Mouse (Mus musculus) heart, postnatal 0 days (tissue): ENCODE measurements around the gene Tubb3. TPM values are rescaled to one million over a fixed set of nuclear protein-coding genes. Genes with fewer than 3 reads are reported as not detected.
"Not testable (repeated sequence)": the region's sequence is repeated elsewhere in the genome, so short reads cannot be mapped to it uniquely, and the experiment has no call there.

Experiments used
- ATAC-seq: fragments of 200-750 bp; cut with Nextera tagmentation; 2 replicates; pipeline ENCODE4 v1.8.0; 2017; ENCODE audit warnings: low read depth, moderate number of reproducible peaks, moderate library complexity; ENCODE audit not compliant: insufficient read depth
- DNase-seq: peaks from one replicate; pipeline ENCODE4 v3.0.0-alpha.2; 2016; ENCODE audit warnings: low spot score
- H3K27ac ChIP-seq: fragments of 300-500 bp; sonication (generic); 2 replicates; pipeline ENCODE4 v1.5.1; 2014; ENCODE audit warnings: low read depth, mild to moderate bottlenecking
- H3K27me3 ChIP-seq: fragments of 300-500 bp; sonication (generic); 2 replicates; pipeline ENCODE4 v1.6.1; 2014; ENCODE audit warnings: low read length, mixed read lengths; ENCODE audit not compliant: control insufficient read depth, insufficient read depth
- H3K36me3 ChIP-seq: fragments of 300-500 bp; sonication (generic); replicated peaks from 2 replicates; pipeline ENCODE4 v1.6.1; 2014; ENCODE audit warnings: low read length, mixed read lengths; ENCODE audit not compliant: control insufficient read depth, insufficient read depth
- H3K4me1 ChIP-seq: fragments of 300-500 bp; sonication (generic); 2 replicates; pipeline ENCODE4 v1.6.1; 2014; ENCODE audit warnings: antibody characterized with exemption; ENCODE audit not compliant: control insufficient read depth, insufficient read depth
- H3K4me2 ChIP-seq: fragments of 300-500 bp; sonication (generic); 2 replicates; pipeline ENCODE4 v1.6.1; 2014; ENCODE audit warnings: low read depth, mild to moderate bottlenecking, low read length, moderate library complexity
- H3K4me3 ChIP-seq: fragments of 300-500 bp; sonication (generic); 2 replicates; pipeline ENCODE4 v1.5.1; 2014; ENCODE audit warnings: low read depth, low read length
- H3K9ac ChIP-seq: fragments of 300-500 bp; sonication (generic); replicated peaks from 2 replicates; pipeline ENCODE4 v1.6.1; 2014; ENCODE audit warnings: low read depth, low read length, mixed read lengths
- H3K9me3 ChIP-seq: fragments of 300-500 bp; sonication (generic); replicated peaks from 2 replicates; pipeline ENCODE4 v1.6.1; 2016; ENCODE audit warnings: low read length; ENCODE audit not compliant: control insufficient read depth
- CTCF ChIP-seq: IDR thresholded peaks from 2 replicates; pipeline ENCODE4 v1.5.1; 2016; ENCODE audit warnings: antibody characterized with exemption, control low read depth, low read depth
- EP300 ChIP-seq: IDR thresholded peaks from 2 replicates; pipeline ENCODE4 v1.6.1; 2016; ENCODE audit warnings: antibody characterized with exemption, low read depth
- WGBS: fragments of 180-500 bp; shearing (Covaris S2); extraction: QIAGEN DNeasy Blood & Tissue Kit; methylation state at CpG from one replicate; pipeline ENCODE4 v1.1.7; 2014; 5-methylcytosine and 5-hydroxymethylcytosine counted together
- polyA plus RNA-seq: library from polyadenylated mRNA; unstranded; fragments of >200 nt; fragmentation: Nextera tagmentation; extraction: Ambion mirVana; gene quantifications from 2 replicates; pipeline ENCODE4 v1.2.1, GENCODE M21; 2015
- total RNA-seq: library from RNA; depleted of rRNA; stranded (reverse); fragments of >200 nt; gene quantifications from 2 replicates; pipeline ENCODE4 v1.2.3, GENCODE M21; 2014; ENCODE audit warnings: low replicate concordance

Gene Tubb3
- total and polyA plus RNA-seq, 2 experiments from 2014 or later, result 0.40 to 1.8 TPM

DNA sequence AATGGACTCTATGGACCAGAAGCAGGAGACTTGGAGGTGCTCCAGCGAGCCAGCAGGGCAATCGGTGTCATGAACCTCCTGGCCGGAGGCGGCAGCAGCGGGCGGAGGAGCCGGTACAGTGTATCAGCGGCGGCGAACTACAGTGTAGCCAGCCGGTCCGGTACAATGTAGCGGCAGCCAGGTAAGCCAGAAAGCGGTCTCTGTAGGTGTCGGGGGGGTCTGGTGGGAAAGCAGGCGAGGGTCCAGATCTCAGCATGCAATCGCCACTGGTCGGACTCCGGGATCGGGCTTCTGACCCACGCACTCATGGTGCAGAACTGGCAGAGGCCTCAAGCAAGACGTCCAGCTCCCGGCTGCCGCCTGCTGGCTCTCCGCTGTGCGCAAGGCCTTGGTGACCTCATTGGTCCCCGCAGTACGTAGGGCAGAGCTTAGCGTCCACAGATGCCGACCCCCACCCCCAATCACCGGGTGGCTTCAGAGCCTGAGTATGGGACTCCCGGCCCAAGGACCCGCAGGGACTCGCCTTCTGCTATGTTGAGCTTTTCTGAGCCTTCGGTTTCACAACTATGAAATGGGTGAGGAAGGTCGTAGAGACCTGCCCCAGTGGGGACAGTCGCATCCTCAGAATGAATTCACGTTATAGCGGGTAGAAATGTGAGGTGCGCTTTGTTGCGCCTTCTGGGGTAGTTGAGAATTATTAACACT is 31.8 kb downstream of the Tubb3 start:
- WGBS, result 1% methylated on average over 41 of the region's 41 CpGs

DNA sequence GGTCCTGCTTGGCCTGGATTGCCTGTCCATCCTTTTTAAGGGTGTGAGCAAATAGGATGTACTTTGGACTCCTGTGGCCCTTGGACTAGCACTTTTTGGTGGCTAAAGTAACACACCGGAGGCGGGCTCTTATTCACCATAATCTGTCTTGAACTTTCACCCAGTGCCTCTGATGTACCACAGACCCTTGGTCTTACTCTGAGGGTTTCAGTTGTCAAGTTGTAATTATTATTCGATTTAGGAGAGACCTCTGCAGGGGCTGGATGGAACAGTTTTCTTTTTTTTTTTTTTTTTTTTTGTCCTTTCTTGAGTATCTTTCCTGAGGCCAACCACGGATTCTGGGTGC is 32.3 kb downstream of the Tubb3 start:
- Histone ChIP-seq H3K4me1 (peaks cover 21% of the 10 kb centered on the region), H3K9ac (peak overlapping the region; percentile 73), H3K27ac (peak overlapping the region; percentile 76), H3K9me3 (no peaks in the 10 kb centered on the region), H3K27me3 (no peaks in the 10 kb centered on the region), H3K36me3 (no peaks in the 10 kb centered on the region), H3K4me2 (peak overlapping the region; percentile 62), H3K4me3 (peak overlapping the region; percentile 73)
- ATAC-seq (no peak), DNase-seq (no peak)
- 32% methylated on average over 4 of the region's 4 CpGs for WGBS
- no peak for TF ChIP-seq EP300
- no peak for TF ChIP-seq CTCF

More for the DNA sequence above, 31.8 kb downstream of the Tubb3 start:
- Histone ChIP-seq H3K27me3 (no peaks in the 10 kb centered on the region), H3K36me3 (no peaks in the 10 kb centered on the region), H3K9me3 (no peaks in the 10 kb centered on the region), H3K4me1 (peaks cover 21% of the 10 kb centered on the region), H3K4me3 (peak overlapping the region; percentile 73), H3K9ac (peak overlapping the region; percentile 73), H3K4me2 (peak overlapping the region; percentile 62), H3K27ac (peak overlapping the region; percentile 76)
- TF ChIP-seq CTCF (peak; percentile 56), EP300 (no peak)
- DNase-seq (peak; percentile 89), ATAC-seq (peak; percentile 94)

DNA sequence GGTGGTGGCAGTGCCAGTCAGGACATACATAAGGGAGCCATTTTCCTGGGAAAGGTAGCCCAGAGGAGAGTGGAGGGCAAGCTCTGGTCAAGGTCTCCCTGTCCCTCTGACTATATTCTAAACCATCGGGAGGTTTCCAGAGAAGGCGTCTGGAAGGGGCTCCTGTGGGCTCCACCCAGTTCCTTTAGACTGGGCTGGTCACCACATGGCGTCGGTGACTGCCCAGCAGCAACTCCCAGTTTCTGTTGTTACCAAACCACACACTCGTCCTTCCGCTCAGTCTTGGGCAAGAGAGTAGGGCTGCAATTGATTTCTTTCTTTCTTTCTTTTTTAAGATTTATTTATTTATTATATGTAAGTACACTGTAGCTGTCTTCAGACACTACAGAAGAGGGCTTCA is 32.9 kb downstream of the Tubb3 start:
- DNase-seq (no peak), ATAC-seq (no peak)
- Histone ChIP-seq H3K9ac (no peak overlapping the region), H3K4me1 (peaks cover 21% of the 10 kb centered on the region), H3K4me3 (no peak overlapping the region), H3K9me3 (no peaks in the 10 kb centered on the region), H3K36me3 (peaks cover 3% of the 10 kb centered on the region), H3K4me2 (peak overlapping the region; percentile 62; the same call in 1 of the 2 replicates), H3K27me3 (no peaks in the 10 kb centered on the region), H3K27ac (no peak overlapping the region)
- TF ChIP-seq EP300 (no peak), CTCF (no peak)
- WGBS, result 90% methylated on average over 6 of the region's 6 CpGs

DNA sequence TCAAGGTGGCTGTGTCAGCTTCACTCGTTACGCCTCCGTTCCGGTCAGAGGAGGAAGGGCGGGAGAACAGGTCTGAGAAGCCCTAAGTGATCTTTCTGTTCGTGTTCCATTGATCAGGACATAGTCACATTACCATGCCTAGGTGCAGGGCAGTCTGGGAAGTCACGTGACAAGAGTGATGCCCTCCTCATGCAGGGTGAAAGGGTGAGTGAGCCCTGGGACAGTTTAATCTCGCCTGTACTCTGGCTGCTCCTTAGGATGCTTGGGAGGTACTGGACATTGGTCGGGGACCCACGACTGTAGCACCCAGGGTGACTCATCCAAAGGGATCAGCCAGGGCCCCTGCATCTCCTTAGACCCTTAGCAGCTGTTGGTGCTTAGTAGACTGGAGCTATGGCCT is 34.8 kb downstream of the Tubb3 start:
- no peak for DNase-seq
- Histone ChIP-seq H3K36me3 (peaks cover 14% of the 10 kb centered on the region), H3K4me1 (peaks cover 21% of the 10 kb centered on the region), H3K27ac (no peak overlapping the region), H3K9me3 (no peaks in the 10 kb centered on the region), H3K4me3 (no peak overlapping the region), H3K27me3 (no peaks in the 10 kb centered on the region), H3K4me2 (no peak overlapping the region), H3K9ac (no peak overlapping the region)
- WGBS, result 75% methylated on average over 10 of the region's 10 CpGs
- TF ChIP-seq EP300, result no peak
- ATAC-seq, result no peak

DNA sequence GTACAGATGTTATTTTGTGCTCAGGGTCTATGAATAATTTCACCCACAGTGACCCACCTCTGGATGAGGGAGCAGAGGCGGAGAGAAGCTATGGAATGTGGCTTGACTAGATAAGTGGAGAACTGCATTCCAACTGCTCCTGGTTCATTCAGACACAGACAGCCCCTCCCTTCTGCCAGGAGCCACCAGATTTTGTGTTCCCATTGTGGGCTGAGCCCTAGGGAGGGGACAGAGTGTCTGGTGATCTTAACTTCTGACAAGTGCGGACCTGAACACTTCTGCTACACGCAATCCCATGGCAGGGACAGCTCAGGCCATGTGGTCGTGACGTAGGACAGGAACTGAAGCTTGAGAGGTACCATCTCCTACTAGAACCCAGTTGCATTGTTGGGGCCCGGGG is 35.6 kb downstream of the Tubb3 start:
- DNase-seq, result peak; percentile 26
- peaks cover 21% of the 10 kb centered on the region for H3K4me1 ChIP-seq
- peaks cover 20% of the 10 kb centered on the region for H3K36me3 ChIP-seq
- TF ChIP-seq CTCF, result no peak
- TF ChIP-seq EP300, result no peak
- H3K27me3 ChIP-seq, result no peaks in the 10 kb centered on the region
- no peak overlapping the region for H3K9ac ChIP-seq
- WGBS, result 47% methylated on average over 6 of the region's 6 CpGs
- no peak overlapping the region for H3K4me3 ChIP-seq
- ATAC-seq, result peak; percentile 59
- no peak overlapping the region for H3K4me2 ChIP-seq
- peak overlapping the region; percentile 4; the same call in 1 of the 2 replicates for H3K27ac ChIP-seq
- H3K9me3 ChIP-seq, result no peaks in the 10 kb centered on the region

DNA sequence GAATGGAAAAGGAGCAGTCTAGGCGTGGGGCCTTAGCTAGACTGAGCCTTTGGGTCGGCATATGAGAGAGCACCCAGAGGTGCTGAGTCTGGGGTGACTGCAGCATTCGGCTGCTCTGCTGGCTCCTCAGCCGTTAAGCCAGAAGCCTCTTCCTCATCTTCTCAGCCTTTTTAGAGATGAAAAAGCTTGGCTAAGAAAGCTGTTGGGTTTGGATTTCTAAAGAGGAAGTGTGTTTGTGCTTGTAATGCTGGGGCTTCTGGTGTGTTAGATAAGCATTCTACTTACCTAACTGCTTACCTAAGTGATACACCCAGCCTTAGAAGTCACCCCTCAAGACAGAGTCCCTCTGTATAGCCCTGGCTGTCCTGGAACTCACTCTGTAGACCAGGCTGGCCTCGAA is 39.6 kb downstream of the Tubb3 start:
- no peak overlapping the region for H3K27ac ChIP-seq
- H3K9me3 ChIP-seq, result no peaks in the 10 kb centered on the region
- H3K4me2 ChIP-seq, result no peak overlapping the region
- ATAC-seq (no peak), DNase-seq (no peak)
- no peak overlapping the region for H3K4me3 ChIP-seq
- H3K27me3 ChIP-seq, result no peaks in the 10 kb centered on the region
- H3K4me1 ChIP-seq, result peaks cover 12% of the 10 kb centered on the region
- H3K9ac ChIP-seq, result no peak overlapping the region
- no peak for TF ChIP-seq EP300
- TF ChIP-seq CTCF, result no peak
- WGBS, result 83% methylated on average over 5 of the region's 5 CpGs
- H3K36me3 ChIP-seq, result peaks cover 52% of the 10 kb centered on the region

DNA sequence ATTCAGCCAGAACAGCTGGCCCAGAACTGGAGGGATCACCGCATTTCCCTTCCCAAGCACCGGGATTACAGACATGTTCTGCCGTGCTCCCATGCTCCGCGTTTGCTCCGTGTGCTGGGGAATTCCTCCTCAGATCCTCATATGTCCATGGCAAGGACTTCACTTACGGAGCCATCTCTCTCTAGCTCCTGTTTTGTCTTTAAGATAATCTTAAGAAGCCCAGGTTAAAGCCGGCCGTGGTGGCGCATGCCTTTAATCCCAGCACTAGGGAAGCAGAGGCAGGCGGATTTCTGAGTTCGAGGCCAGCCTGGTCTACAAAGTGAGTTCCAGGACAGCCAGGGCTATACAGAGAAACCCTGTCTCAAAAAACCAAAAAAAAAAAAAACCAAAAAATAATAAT is 40.5 kb downstream of the Tubb3 start:
- H3K4me1 ChIP-seq, H3K9ac ChIP-seq, H3K27ac ChIP-seq, ATAC-seq, H3K4me3 ChIP-seq, H3K9me3 ChIP-seq, DNase-seq, H3K4me2 ChIP-seq, H3K27me3 ChIP-seq: not testable (repeated sequence)
- 91% methylated on average over 12 of the region's 12 CpGs for WGBS
- peaks cover 61% of the 10 kb centered on the region for H3K36me3 ChIP-seq
